Mouse (Mus musculus) MEL (cell line): ENCODE data around the gene D11Wsu47e.

Experiments used
- MEF2A ChIP-seq: IDR thresholded peaks from 2 replicates; pipeline ENCODE4 v1.6.1; 2014; ENCODE audit warnings: low read depth, mild to moderate bottlenecking, inconsistent platforms, low read length, improper control_type of control experiment; ENCODE audit not compliant: poor library complexity, insufficient replicate concordance, severe bottlenecking; ENCODE audit errors: extremely low read depth
- SMC3 ChIP-seq: IDR thresholded peaks from 2 replicates; pipeline ENCODE4 v1.6.1; 2011; ENCODE audit warnings: low read depth, low read length, improper control_type of control experiment
- USF1 ChIP-seq: IDR thresholded peaks from 2 replicates; pipeline ENCODE4 v1.6.1; 2014; ENCODE audit warnings: low read depth, mild to moderate bottlenecking, inconsistent platforms, low read length, improper control_type of control experiment, moderate library complexity

GRCm38 (mm10) chr11:113735151-113735550 is 50.9 kb downstream of the D11Wsu47e start:
- TF ChIP-seq SMC3 (no peak), MEF2A (no peak), USF1 (no peak)
